19 mouse cellular contexts compared by ENCODE assay signal in genomic region chr8:15367063-15367462, GRCm38 (mm10).
DNase-seq lines count a peak whose midpoint lies in the region; ATAC-seq and TF ChIP-seq lines count a peak whose summit lies in the region.
"Had no signal": no experiment of that assay in that cellular context is flagged by ENCODE, and none has a peak within 500 bp of the region (broad histone marks: within the 10 kb centered on the region; RNA-seq: fewer than 3 reads in every experiment).

No protein-coding gene starts in this region.

- no peaks in the 10 kb centered on the region for H3K9me3 ChIP-seq in midbrain, embryonic 14.5 days (ENCODE audit: control insufficient read depth, low read length)
- H3K9me3 ChIP-seq in midbrain, embryonic 13.5 days: no peaks in the 10 kb centered on the region
- no peaks in the 10 kb centered on the region for H3K9me3 ChIP-seq in midbrain, postnatal 0 days (ENCODE audit: low read length)
- H3K9me3 ChIP-seq: embryonic facial prominence, embryonic 10.5 days; forebrain, embryonic 13.5 days; heart, embryonic 10.5 days; hindbrain, embryonic 12.5 days had no signal

- ATAC-seq in midbrain, embryonic 14.5 days (ENCODE audit: low FRiP score, low TSS enrichment): no peak
- no peak for ATAC-seq in midbrain, embryonic 13.5 days
- ATAC-seq in midbrain, postnatal 0 days (ENCODE audit: low FRiP score): no peak
- ATAC-seq: forebrain, embryonic 13.5 days; hindbrain, embryonic 16.5 days had no signal

- H3K4me3 ChIP-seq in layer of hippocampus, adult 2 months: no peak overlapping the region
- H3K4me3 ChIP-seq in midbrain, embryonic 14.5 days (replicated peaks; ENCODE audit: low read depth, low read length): no peak overlapping the region
- H3K4me3 ChIP-seq in midbrain, embryonic 13.5 days (replicated peaks): no peak overlapping the region
- H3K4me3 ChIP-seq in midbrain, postnatal 0 days (ENCODE audit: low read depth, low read length): no peak overlapping the region
- H3K4me3 ChIP-seq: embryonic facial prominence, embryonic 10.5 days; forebrain, embryonic 13.5 days; heart, embryonic 10.5 days; hindbrain, embryonic 12.5 days had no signal

- no peak for TF ChIP-seq CTCF in layer of hippocampus, adult 2 months (conservative IDR thresholded peaks at IDR 0.05)
- TF ChIP-seq CTCF in midbrain, postnatal 0 days (IDR thresholded peaks at IDR 0.05): no peak

- DNase-seq in layer of hippocampus, adult 2 months (ENCODE audit: low spot score in 2 of 2): no peak
- DNase-seq in layer of hippocampus, adult 11-12 months (ENCODE audit: low spot score): no peak
- no peak for DNase-seq in midbrain, embryonic 14.5 days
- DNase-seq in midbrain, postnatal 0 days (ENCODE audit: low spot score): no peak
- no peak for DNase-seq in testis, postnatal 14 days (ENCODE audit: low spot score)
- DNase-seq: adrenal gland, adult 2 months; adrenal gland, postnatal 25 days; cerebellum, adult 2 months; cerebellum, postnatal 10 days; gastrocnemius, postnatal 36 days; heart, adult 11 months; heart, postnatal 10 days; heart, postnatal 4 days had no signal

- no peaks in the 10 kb centered on the region for H3K4me1 ChIP-seq in midbrain, embryonic 14.5 days (ENCODE audit: control insufficient read depth, insufficient read depth, low read length)
- H3K4me1 ChIP-seq in midbrain, embryonic 13.5 days (replicated peaks): no peaks in the 10 kb centered on the region
- H3K4me1 ChIP-seq in midbrain, postnatal 0 days (ENCODE audit: insufficient read depth, low read length): no peaks in the 10 kb centered on the region
- H3K4me1 ChIP-seq: embryonic facial prominence, embryonic 10.5 days; forebrain, embryonic 13.5 days; heart, embryonic 10.5 days; hindbrain, embryonic 12.5 days had no signal

- peak overlapping the region; percentile 36; the same call in 1 of the 2 replicates for H3K27ac ChIP-seq in layer of hippocampus, adult 2 months
- peak overlapping the region; percentile 55 for H3K27ac ChIP-seq in midbrain, embryonic 14.5 days (replicated peaks; ENCODE audit: low read depth, low read length)
- no peak overlapping the region for H3K27ac ChIP-seq in midbrain, embryonic 13.5 days
- 0 out of 2 replicates have a peak overlapping the region, but pooled peaks have one; percentile 39 for H3K27ac ChIP-seq in midbrain, postnatal 0 days (ENCODE audit: low read depth, low read length)
- H3K27ac ChIP-seq: embryonic facial prominence, embryonic 10.5 days; forebrain, embryonic 13.5 days; heart, embryonic 10.5 days; hindbrain, embryonic 12.5 days had no signal

- H3K27me3 ChIP-seq in midbrain, embryonic 14.5 days (ENCODE audit: control insufficient read depth, insufficient read depth, low read length): no peaks in the 10 kb centered on the region
- H3K27me3 ChIP-seq in midbrain, embryonic 13.5 days: no peaks in the 10 kb centered on the region
- no peaks in the 10 kb centered on the region for H3K27me3 ChIP-seq in midbrain, postnatal 0 days (ENCODE audit: insufficient read depth, low read length)
- H3K27me3 ChIP-seq: forebrain, embryonic 13.5 days; hindbrain, embryonic 12.5 days had no signal

- no peaks in the 10 kb centered on the region for H3K36me3 ChIP-seq in midbrain, embryonic 14.5 days (ENCODE audit: control insufficient read depth, insufficient read depth, low read length)
- H3K36me3 ChIP-seq in midbrain, embryonic 13.5 days: no peaks in the 10 kb centered on the region
- no peaks in the 10 kb centered on the region for H3K36me3 ChIP-seq in midbrain, postnatal 0 days (ENCODE audit: insufficient read depth, low read length)
- H3K36me3 ChIP-seq: embryonic facial prominence, embryonic 10.5 days; heart, embryonic 10.5 days; hindbrain, embryonic 12.5 days had no signal

- no peak overlapping the region for H3K9ac ChIP-seq in midbrain, embryonic 14.5 days (replicated peaks; ENCODE audit: low read length)
- no peak overlapping the region for H3K9ac ChIP-seq in midbrain, embryonic 13.5 days (replicated peaks)
- H3K9ac ChIP-seq in midbrain, postnatal 0 days (replicated peaks; ENCODE audit: low read length, poor library complexity, severe bottlenecking): no peak overlapping the region
- H3K9ac ChIP-seq: forebrain, embryonic 13.5 days; hindbrain, embryonic 12.5 days had no signal

- WGBS in midbrain, embryonic 14.5 days: 57% methylated on average over 2 of the region's 2 CpGs
- 65% methylated on average over 2 of the region's 2 CpGs for WGBS in midbrain, embryonic 13.5 days
- 42% methylated on average over 2 of the region's 2 CpGs for WGBS in midbrain, postnatal 0 days

- H3K4me2 ChIP-seq in midbrain, embryonic 14.5 days (ENCODE audit: low read length): no peak overlapping the region
- no peak overlapping the region for H3K4me2 ChIP-seq in midbrain, embryonic 13.5 days (replicated peaks)
- H3K4me2 ChIP-seq in midbrain, postnatal 0 days (ENCODE audit: low read depth, low read length, poor library complexity, severe bottlenecking): no peak overlapping the region
- H3K4me2 ChIP-seq: forebrain, embryonic 13.5 days; hindbrain, embryonic 12.5 days had no signal
